Mouse (Mus musculus) forelimb bud, embryonic 11.5 days (tissue): Measurements from ENCODE around the gene Ppp6c.
A peak's percentile ranks its signal among the peaks of the same experiment; 100 is the strongest.
"Not testable (repeated sequence)": the region's sequence is repeated elsewhere in the genome, so short reads cannot be mapped to it uniquely, and the experiment has no call there.

Source experiments
- DNase-seq: peaks from one replicate; pipeline ENCODE4 v3.0.0-alpha.2; 2012; ENCODE audit warnings: low read depth, low spot score

Ppp6c gene

GRCm38 (mm10) chr2:39226019-39226640 lies at the start of gene Ppp6c:
Gene Ppp6c (minus strand): TSS chr2:39226451.
- peak; percentile 96 for DNase-seq

GRCm38 (mm10) chr2:39268357-39268756 lies 42.1 kb upstream of the Ppp6c start:
- DNase-seq, result peak; percentile 20

- not testable (repeated sequence) for DNase-seq
These were observed 26.0 kb upstream of the Ppp6c start for GRCm38 (mm10) chr2:39252275-39252674.

- DNase-seq, result not testable (repeated sequence)
These were observed 20.6 kb upstream of the Ppp6c start for GRCm38 (mm10) chr2:39246862-39247261.

GRCm38 (mm10) chr2:39226731-39227130 lies 480 bp upstream of the Ppp6c start:
- no peak for DNase-seq

GRCm38 (mm10) chr2:39225331-39226018 lies 776 bp downstream of the Ppp6c start:
- DNase-seq, result not testable (repeated sequence)

GRCm38 (mm10) chr2:39224621-39225020 lies 1.6 kb downstream of the Ppp6c start:
- no peak for DNase-seq

GRCm38 (mm10) chr2:39220010-39220409 lies 6.2 kb downstream of the Ppp6c start:
- DNase-seq, result no peak

- no peak for DNase-seq
These were observed 7.2 kb downstream of the Ppp6c start for GRCm38 (mm10) chr2:39219034-39219433.

- DNase-seq, result no peak
These were observed 9.1 kb downstream of the Ppp6c start for GRCm38 (mm10) chr2:39217150-39217549.

GRCm38 (mm10) chr2:39210738-39211137 lies 15.5 kb downstream of the Ppp6c start:
- DNase-seq, result no peak

GRCm38 (mm10) chr2:39203359-39203758 lies 22.9 kb downstream of the Ppp6c start:
- DNase-seq, result no peak

- no peak for DNase-seq
These were observed 31.4 kb downstream of the Ppp6c start for GRCm38 (mm10) chr2:39194809-39195208.

GRCm38 (mm10) chr2:39190561-39191056 lies 35.6 kb downstream of the Ppp6c start, which contains the start of gene Scai:
Gene Scai (minus strand): TSS chr2:39190734.
- peak; percentile 98 for DNase-seq

GRCm38 (mm10) chr2:39189961-39190560 lies 36.2 kb downstream of the Ppp6c start:
- DNase-seq, result peak; percentile 62

- no peak for DNase-seq
These were observed 40.3 kb downstream of the Ppp6c start for GRCm38 (mm10) chr2:39185942-39186341.

GRCm38 (mm10) chr2:39183587-39183986 lies 42.7 kb downstream of the Ppp6c start:
- DNase-seq, result no peak

- no peak for DNase-seq
These were observed 65.3 kb downstream of the Ppp6c start for GRCm38 (mm10) chr2:39160996-39161395.

- DNase-seq, result no peak
These were observed 68.3 kb downstream of the Ppp6c start for GRCm38 (mm10) chr2:39157916-39158315.

- DNase-seq, result no peak
These were observed 69.4 kb downstream of the Ppp6c start for GRCm38 (mm10) chr2:39156821-39157220.

- DNase-seq, result no peak
These were observed 75.3 kb downstream of the Ppp6c start for GRCm38 (mm10) chr2:39150943-39151342.

GRCm38 (mm10) chr2:39148075-39148474 lies 78.2 kb downstream of the Ppp6c start:
- DNase-seq, result no peak

GRCm38 (mm10) chr2:39146469-39146868 lies 79.8 kb downstream of the Ppp6c start:
- no peak for DNase-seq
